Mouse (Mus musculus): ENCODE results near the gene Mcts1. TPM values are rescaled to one million over a fixed set of nuclear protein-coding genes. Genes with fewer than 3 reads are reported as not detected.

The Mcts1 gene
- total RNA-seq, 1 experiment = 44.7 TPM

GRCm38 (mm10) chrX:38642183-38642582 is 41.8 kb downstream of the Mcts1 start:
- no peak overlapping the region for H3K27ac ChIP-seq (ENCODE audit: insufficient read depth, low read depth, low read length, poor library complexity, severe bottlenecking)
- TF ChIP-seq CHD2 (IDR thresholded peaks at IDR 0.05; ENCODE audit: low read depth, low read length) = no peak
- TF ChIP-seq HCFC1 (IDR thresholded peaks at IDR 0.05; ENCODE audit: borderline replicate concordance, insufficient read depth, low read length) = no peak
- no peak for TF ChIP-seq ZC3H11A (IDR thresholded peaks at IDR 0.05; ENCODE audit: borderline replicate concordance, low read depth, low read length)
- no peak for DNase-seq (ENCODE audit: low read depth, low spot score)
- H3K9ac ChIP-seq (ENCODE audit: insufficient read depth, low read depth, low read length, poor library complexity, severe bottlenecking) = no peak overlapping the region
- H3K9me3 ChIP-seq (ENCODE audit: control insufficient read depth, insufficient read depth, low read depth, low read length) = no peaks in the 10 kb centered on the region
- no peak overlapping the region for H3K4me3 ChIP-seq (ENCODE audit: insufficient read depth in 1 of 2, low read depth in 1 of 2, low read length in 2 of 2, poor library complexity in 1 of 2, severe bottlenecking in 1 of 2)
- no peaks in the 10 kb centered on the region for H3K4me1 ChIP-seq (ENCODE audit: control insufficient read depth in 2 of 2, insufficient read depth in 2 of 2, low read length in 2 of 2, poor library complexity in 1 of 2)
- H3K36me3 ChIP-seq (ENCODE audit: control insufficient read depth, insufficient read depth, low read length, poor library complexity, severe bottlenecking) = no peaks in the 10 kb centered on the region
- in situ Hi-C loops (cut with MboI; ENCODE audit: low sequenced_read_pairs in 2 of 2, unreplicated experiment in 2 of 2) = loop anchor here in 1 of 2 experiments (25.0 kb wide), 1 partner anchor 130 kb away; no protein-coding TSS in a partner anchor

GRCm38 (mm10) chrX:38650404-38651039 is 50.1 kb downstream of the Mcts1 start:
- Histone ChIP-seq H3K9me3 (ENCODE audit: control insufficient read depth, insufficient read depth, low read depth, low read length) (no peaks in the 10 kb centered on the region), H3K4me3 (ENCODE audit: insufficient read depth in 1 of 2, low read depth in 1 of 2, low read length in 2 of 2, poor library complexity in 1 of 2, severe bottlenecking in 1 of 2) (no peak overlapping the region), H3K9ac (ENCODE audit: insufficient read depth, low read depth, low read length, poor library complexity, severe bottlenecking) (no peak overlapping the region), H3K36me3 (ENCODE audit: control insufficient read depth, insufficient read depth, low read length, poor library complexity, severe bottlenecking) (no peaks in the 10 kb centered on the region), H3K4me1 (ENCODE audit: control insufficient read depth in 2 of 2, insufficient read depth in 2 of 2, low read length in 2 of 2, poor library complexity in 1 of 2) (peaks cover 0 to 2% of the 10 kb centered on the region in 2 experiments; a peak in 1 of 4 replicates), H3K27ac (ENCODE audit: insufficient read depth, low read depth, low read length, poor library complexity, severe bottlenecking) (no peak overlapping the region)
- DNase-seq (ENCODE audit: low read depth, low spot score) = no peak
- in situ Hi-C loops (cut with MboI; ENCODE audit: low sequenced_read_pairs in 2 of 2, unreplicated experiment in 2 of 2) = loop anchor here in 1 of 2 experiments (10.0 kb wide), 1 partner anchor 136 kb away; no protein-coding TSS in a partner anchor
- no peak for TF ChIP-seq ZC3H11A (IDR thresholded peaks at IDR 0.05; ENCODE audit: borderline replicate concordance, low read depth, low read length)
- no peak for TF ChIP-seq CHD2 (IDR thresholded peaks at IDR 0.05; ENCODE audit: low read depth, low read length)
- no peak for TF ChIP-seq HCFC1 (IDR thresholded peaks at IDR 0.05; ENCODE audit: borderline replicate concordance, insufficient read depth, low read length)
- TF ChIP-seq MAFK (IDR thresholded peaks at IDR 0.05; ENCODE audit: insufficient read depth, low read depth, low read length) = no peak
- TF ChIP-seq ZNF384 (IDR thresholded peaks at IDR 0.05; ENCODE audit: low read depth, low read length) = no peak

- TF ChIP-seq ZNF384 (IDR thresholded peaks at IDR 0.05; ENCODE audit: low read depth, low read length) (no peak), ZC3H11A (IDR thresholded peaks at IDR 0.05; ENCODE audit: borderline replicate concordance, low read depth, low read length) (no peak)
- Histone ChIP-seq H3K27ac (ENCODE audit: insufficient read depth, low read depth, low read length, poor library complexity, severe bottlenecking) (no peak overlapping the region), H3K4me3 (ENCODE audit: insufficient read depth in 1 of 2, low read depth in 1 of 2, low read length in 2 of 2, poor library complexity in 1 of 2, severe bottlenecking in 1 of 2) (no peak overlapping the region), H3K9me3 (ENCODE audit: control insufficient read depth, insufficient read depth, low read depth, low read length) (no peaks in the 10 kb centered on the region), H3K36me3 (ENCODE audit: control insufficient read depth, insufficient read depth, low read length, poor library complexity, severe bottlenecking) (no peaks in the 10 kb centered on the region), H3K4me1 (ENCODE audit: control insufficient read depth in 2 of 2, insufficient read depth in 2 of 2, low read length in 2 of 2, poor library complexity in 1 of 2) (peaks cover 0 to 2% of the 10 kb centered on the region in 2 experiments; a peak in 1 of 4 replicates), H3K9ac (ENCODE audit: insufficient read depth, low read depth, low read length, poor library complexity, severe bottlenecking) (no peak overlapping the region)
- no peak for DNase-seq (ENCODE audit: low read depth, low spot score)
- in situ Hi-C loops (cut with MboI; ENCODE audit: low sequenced_read_pairs in 2 of 2, unreplicated experiment in 2 of 2) = loop anchor here in 1 of 2 experiments (10.0 kb wide), 1 partner anchor 136 kb away; no protein-coding TSS in a partner anchor
Measured at GRCm38 (mm10) chrX:38651167-38651566, 50.8 kb downstream of the Mcts1 start.

GRCm38 (mm10) chrX:38653181-38653580 is 52.8 kb downstream of the Mcts1 start:
- TF ChIP-seq ZC3H11A (IDR thresholded peaks at IDR 0.05; ENCODE audit: borderline replicate concordance, low read depth, low read length) (no peak), HCFC1 (IDR thresholded peaks at IDR 0.05; ENCODE audit: borderline replicate concordance, insufficient read depth, low read length) (no peak), MAFK (IDR thresholded peaks at IDR 0.05; ENCODE audit: insufficient read depth, low read depth, low read length) (no peak), ZNF384 (IDR thresholded peaks at IDR 0.05; ENCODE audit: low read depth, low read length) (no peak), CHD2 (IDR thresholded peaks at IDR 0.05; ENCODE audit: low read depth, low read length) (no peak)
- Histone ChIP-seq H3K27ac (ENCODE audit: insufficient read depth, low read depth, low read length, poor library complexity, severe bottlenecking) (no peak overlapping the region), H3K36me3 (ENCODE audit: control insufficient read depth, insufficient read depth, low read length, poor library complexity, severe bottlenecking) (no peaks in the 10 kb centered on the region), H3K4me1 (ENCODE audit: control insufficient read depth in 2 of 2, insufficient read depth in 2 of 2, low read length in 2 of 2, poor library complexity in 1 of 2) (peaks cover 0 to 2% of the 10 kb centered on the region in 2 experiments; a peak in 1 of 4 replicates), H3K9ac (ENCODE audit: insufficient read depth, low read depth, low read length, poor library complexity, severe bottlenecking) (no peak overlapping the region), H3K4me3 (ENCODE audit: insufficient read depth in 1 of 2, low read depth in 1 of 2, low read length in 2 of 2, poor library complexity in 1 of 2, severe bottlenecking in 1 of 2) (no peak overlapping the region), H3K9me3 (ENCODE audit: control insufficient read depth, insufficient read depth, low read depth, low read length) (no peaks in the 10 kb centered on the region)
- no peak for DNase-seq (ENCODE audit: low read depth, low spot score)
- in situ Hi-C loops (cut with MboI; ENCODE audit: low sequenced_read_pairs in 2 of 2, unreplicated experiment in 2 of 2) = loop anchor here in 1 of 2 experiments (10.0 kb wide), 1 partner anchor 138 kb away; no protein-coding TSS in a partner anchor

All from ES-E14 (cell line).